10 mouse cellular contexts compared by ENCODE assay signal in the genomic region with DNA sequence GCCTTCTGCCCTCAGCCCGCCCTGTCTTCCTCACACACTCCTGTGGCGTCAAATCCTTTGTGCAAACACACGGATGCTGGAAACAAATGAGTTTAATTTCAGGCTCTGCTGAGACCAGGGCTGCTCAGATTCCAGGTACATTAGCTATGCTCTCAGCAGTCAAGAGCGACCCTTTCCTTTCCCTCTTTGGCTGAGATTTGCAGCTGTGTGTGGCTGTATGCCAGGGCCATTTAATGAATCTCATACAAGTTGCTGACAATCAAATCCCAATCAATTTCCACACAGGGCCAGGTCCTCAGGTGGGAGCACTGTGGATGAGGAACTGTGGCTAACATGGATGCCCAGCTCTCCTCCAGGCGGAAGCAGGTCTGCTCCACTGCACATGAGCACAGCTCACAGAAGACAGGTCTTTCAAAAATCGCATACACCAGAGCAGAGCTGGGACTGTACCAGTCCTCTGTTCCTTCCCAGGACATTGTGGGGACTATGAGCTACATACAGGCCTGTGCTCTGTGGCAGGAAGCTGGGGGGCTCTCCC. TPM values are rescaled to one million over a fixed set of nuclear protein-coding genes. Genes with fewer than 3 reads are reported as not detected.
DNase-seq lines count a peak whose midpoint lies in the region; ATAC-seq and TF ChIP-seq lines count a peak whose summit lies in the region.
"Had no signal": no experiment of that assay in that cellular context is flagged by ENCODE, and none has a peak within 500 bp of the region (broad histone marks: within the 10 kb centered on the region; RNA-seq: fewer than 3 reads in every experiment).

No protein-coding gene starts in this region.

- H3K27ac ChIP-seq in lung, embryonic 14.5 days (ENCODE audit: low read depth), result peak overlapping the region; percentile 71
- peak overlapping the region; percentile 76 for H3K27ac ChIP-seq in forebrain, embryonic 13.5 days
- H3K27ac ChIP-seq in limb, embryonic 11.5 days (replicated peaks; ENCODE audit: low read depth, low read length), result peak overlapping the region; percentile 47; the same call in 1 of the 2 replicates
- peak overlapping the region; percentile 70 for H3K27ac ChIP-seq in neural tube, embryonic 14.5 days (ENCODE audit: low read depth, low read length)
- H3K27ac ChIP-seq: limb, embryonic 15.5 days had no signal

- DNase-seq in lung, embryonic 14.5 days, result peak; percentile 45
- DNase-seq in lung, postnatal 36 days, result no peak
- no peak for DNase-seq in limb, embryonic 11.5 days (ENCODE audit: low spot score)
- DNase-seq in adrenal gland, adult 18-20 months (ENCODE audit: low spot score in 2 of 2), result no peak
- DNase-seq in spleen, adult 12 weeks (ENCODE audit: low spot score), result no peak

- no peak overlapping the region for H3K9ac ChIP-seq in lung, embryonic 14.5 days
- H3K9ac ChIP-seq in forebrain, embryonic 13.5 days, result peak overlapping the region; percentile 43; the same call in 1 of the 2 replicates
- no peak overlapping the region for H3K9ac ChIP-seq in limb, embryonic 11.5 days (ENCODE audit: low read length)
- H3K9ac ChIP-seq in neural tube, embryonic 14.5 days (replicated peaks; ENCODE audit: low read depth, low read length), result no peak overlapping the region
- H3K9ac ChIP-seq: limb, embryonic 15.5 days had no signal

- no peak overlapping the region for H3K4me3 ChIP-seq in lung, embryonic 14.5 days (ENCODE audit: low read depth, low read length)
- H3K4me3 ChIP-seq in forebrain, embryonic 13.5 days, result no peak overlapping the region
- no peak overlapping the region for H3K4me3 ChIP-seq in limb, embryonic 11.5 days (ENCODE audit: low read depth, low read length)
- no peak overlapping the region for H3K4me3 ChIP-seq in neural tube, embryonic 14.5 days (ENCODE audit: low read depth, low read length)
- H3K4me3 ChIP-seq: limb, embryonic 15.5 days had no signal

- H3K27me3 ChIP-seq in lung, embryonic 14.5 days (ENCODE audit: insufficient read depth, low read length), result no peaks in the 10 kb centered on the region
- H3K27me3 ChIP-seq in forebrain, embryonic 13.5 days, result no peaks in the 10 kb centered on the region
- H3K27me3 ChIP-seq in limb, embryonic 11.5 days (ENCODE audit: control insufficient read depth, insufficient read depth, low read length), result no peaks in the 10 kb centered on the region
- H3K27me3 ChIP-seq in neural tube, embryonic 14.5 days (ENCODE audit: control insufficient read depth, insufficient read depth, low read length), result no peaks in the 10 kb centered on the region
- H3K27me3 ChIP-seq: CH12.LX had no signal

- H3K9me3 ChIP-seq in lung, embryonic 14.5 days (ENCODE audit: low read depth, low read length), result no peaks in the 10 kb centered on the region
- H3K9me3 ChIP-seq in forebrain, embryonic 13.5 days (replicated peaks), result no peaks in the 10 kb centered on the region
- no peaks in the 10 kb centered on the region for H3K9me3 ChIP-seq in limb, embryonic 11.5 days (ENCODE audit: control insufficient read depth, low read length)
- H3K9me3 ChIP-seq in neural tube, embryonic 14.5 days (ENCODE audit: control insufficient read depth, low read length), result no peaks in the 10 kb centered on the region
- H3K9me3 ChIP-seq: limb, embryonic 15.5 days had no signal

- H3K4me1 ChIP-seq in lung, embryonic 14.5 days (ENCODE audit: insufficient read depth), result no peaks in the 10 kb centered on the region
- H3K4me1 ChIP-seq in forebrain, embryonic 13.5 days, result peaks cover 24% of the 10 kb centered on the region
- peaks cover 16% of the 10 kb centered on the region for H3K4me1 ChIP-seq in limb, embryonic 11.5 days (ENCODE audit: control insufficient read depth, insufficient read depth, low read length)
- peaks cover 11% of the 10 kb centered on the region for H3K4me1 ChIP-seq in neural tube, embryonic 14.5 days (ENCODE audit: control insufficient read depth, insufficient read depth, low read length)

- ATAC-seq in lung, embryonic 14.5 days (ENCODE audit: insufficient read depth), result peak; percentile 65; the same call in 1 of the 2 replicates
- ATAC-seq in forebrain, embryonic 13.5 days, result peak; percentile 57
- 0 out of 2 replicates have a peak, but pooled peaks have one; percentile 13 for ATAC-seq in limb, embryonic 11.5 days (ENCODE audit: insufficient number of reproducible peaks, low FRiP score, low TSS enrichment, low read depth)
- peak; percentile 59; the same call in 1 of the 2 replicates for ATAC-seq in neural tube, embryonic 14.5 days (ENCODE audit: low read depth)

- H3K36me3 ChIP-seq in lung, embryonic 14.5 days (ENCODE audit: insufficient read depth), result no peaks in the 10 kb centered on the region
- peaks cover 73% of the 10 kb centered on the region for H3K36me3 ChIP-seq in forebrain, embryonic 13.5 days (ENCODE audit: poor library complexity, severe bottlenecking)
- H3K36me3 ChIP-seq in limb, embryonic 11.5 days (ENCODE audit: control insufficient read depth, insufficient read depth, low read length), result no peaks in the 10 kb centered on the region
- H3K36me3 ChIP-seq in neural tube, embryonic 14.5 days (ENCODE audit: control insufficient read depth, insufficient read depth, low read length), result no peaks in the 10 kb centered on the region
- H3K36me3 ChIP-seq: limb, embryonic 15.5 days had no signal

- no peak for TF ChIP-seq CTCF in lung, embryonic 14.5 days (IDR thresholded peaks at IDR 0.05; ENCODE audit: low read depth)

- H3K4me2 ChIP-seq in lung, embryonic 14.5 days, result no peak overlapping the region
- no peak overlapping the region for H3K4me2 ChIP-seq in forebrain, embryonic 13.5 days
- no peak overlapping the region for H3K4me2 ChIP-seq in limb, embryonic 11.5 days (ENCODE audit: low read depth, severe bottlenecking)
- no peak overlapping the region for H3K4me2 ChIP-seq in neural tube, embryonic 14.5 days (ENCODE audit: low read depth, low read length)
- H3K4me2 ChIP-seq: limb, embryonic 15.5 days had no signal

- WGBS in lung, embryonic 14.5 days, result 43% methylated on average over 6 of the region's 6 CpGs
- 14% methylated on average over 6 of the region's 6 CpGs for WGBS in forebrain, embryonic 13.5 days
- 66% methylated on average over 6 of the region's 6 CpGs for WGBS in limb, embryonic 11.5 days
- 34% methylated on average over 6 of the region's 6 CpGs for WGBS in neural tube, embryonic 14.5 days

RNA-seq across cellular contexts. Expression of gene Scrn1, which starts 58.0 kb away (rescaled TPM):
- 1.9 and 2.4 TPM in 2 replicates for polyA plus RNA-seq in lung, embryonic 14.5 days (2014; fragmentation: Nextera tagmentation; extraction: Ambion mirVana)
- 129 and 131 TPM in 2 replicates for polyA plus RNA-seq in forebrain, embryonic 13.5 days (2015; fragmentation: Nextera tagmentation; extraction: Ambion mirVana)
- polyA plus RNA-seq in limb, embryonic 11.5 days (2014; fragmentation: Nextera tagmentation; extraction: Ambion mirVana), result 8.5 and 9.1 TPM in 2 replicates
- polyA plus RNA-seq in neural tube, embryonic 14.5 days (2014; fragmentation: Nextera tagmentation; extraction: Ambion mirVana), result 109 and 110 TPM in 2 replicates
- 10 to 100 TPM; 25.1 to 31.1 TPM for total RNA-seq in adrenal gland, adult 18-20 months (2021)
- total RNA-seq: CH12.LX; megakaryocyte, adult 5-6 weeks had no signal

Comparison
In these comparisons a context has a peak if more than half of its experiments do, and no peak if none do; other contexts are left out.
1. ATAC-seq: peak in every context shown above with its lines; median percentile 65 in lung, embryonic 14.5 days; 59 in neural tube, embryonic 14.5 days; 57 in forebrain, embryonic 13.5 days; 13 in limb, embryonic 11.5 days.
2. RNA of gene Scrn1, which starts 58.0 kb away (polyA plus RNA-seq): 129 to 131 TPM in forebrain, embryonic 13.5 days and 109 to 110 TPM in neural tube, embryonic 14.5 days; 8.5 to 9.1 TPM in limb, embryonic 11.5 days and 1.9 to 2.4 TPM in lung, embryonic 14.5 days; every median in the first group is over 10 times any median in the second.
3. Peak in every context shown above with its lines, with median percentiles within 50 percentile points of each other: H3K27ac ChIP-seq.